Mouse (Mus musculus): ENCODE measurements around the gene Cdk2. TPM values are rescaled to one million over a fixed set of nuclear protein-coding genes. Genes with fewer than 3 reads are reported as not detected.
A peak's percentile ranks its signal among the peaks of the same experiment; 100 is the strongest.
"Not testable (repeated sequence)": the region's sequence is repeated elsewhere in the genome, so short reads cannot be mapped to it uniquely, and the experiment has no call there.

Gene Cdk2
- polyA plus RNA-seq, 1 experiment from 2014 or later = 85.9 TPM

DNA sequence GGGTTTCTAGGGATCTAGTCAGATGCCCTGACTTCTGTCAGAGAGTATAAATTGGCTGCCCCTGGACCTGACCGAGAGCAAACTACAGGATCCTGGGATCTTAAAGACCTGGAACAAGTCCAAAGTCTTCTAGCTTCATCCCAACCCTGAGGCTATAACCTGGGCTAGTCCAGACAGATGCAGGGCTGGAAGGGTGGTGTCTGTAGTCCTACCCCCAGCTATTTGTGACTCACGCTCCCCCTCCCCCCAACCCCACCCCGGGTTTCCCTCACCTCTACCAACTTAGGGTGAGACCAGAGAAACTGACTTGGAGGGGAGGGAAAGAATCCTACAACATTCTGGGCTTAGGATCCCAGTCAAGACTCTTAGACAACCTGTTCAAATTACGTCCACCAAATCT is 37.8 kb upstream of the Cdk2 start:
- ATAC-seq (replicated peaks; ENCODE audit: insufficient number of reproducible peaks, insufficient read depth, low FRiP score, low read depth) = no peak
- peak overlapping the region; percentile 88 for H3K4me2 ChIP-seq
- H3K4me1 ChIP-seq (replicated peaks) = peaks cover 25% of the 10 kb centered on the region
- H3K27me3 ChIP-seq = no peaks in the 10 kb centered on the region
- no peak overlapping the region for H3K27ac ChIP-seq
- H3K9ac ChIP-seq = peak overlapping the region; percentile 68
- H3K4me3 ChIP-seq = peak overlapping the region; percentile 66
- 25% methylated on average over 4 of the region's 4 CpGs for WGBS
- no peaks in the 10 kb centered on the region for H3K9me3 ChIP-seq (replicated peaks)
- no peaks in the 10 kb centered on the region for H3K36me3 ChIP-seq

DNA sequence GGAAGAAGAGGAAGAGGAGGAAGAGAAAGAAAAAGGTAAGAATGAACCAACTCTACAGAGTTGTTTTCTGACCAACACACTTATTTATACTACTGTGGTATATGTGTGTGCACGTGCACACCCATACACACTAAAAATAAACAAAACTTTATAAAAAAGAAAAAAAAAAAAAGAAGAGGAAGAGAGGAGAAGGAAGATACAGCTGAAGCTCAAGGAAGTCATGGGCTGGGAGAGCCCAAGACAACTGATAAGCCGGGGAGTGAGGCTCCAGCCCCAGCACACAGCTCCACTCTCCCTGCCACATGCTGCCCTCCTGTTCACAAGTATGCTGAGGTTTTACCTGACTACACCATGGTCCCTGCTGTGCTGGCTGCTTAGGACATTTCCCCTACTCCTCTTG is 35.5 kb upstream of the Cdk2 start:
- no peaks in the 10 kb centered on the region for H3K27me3 ChIP-seq
- H3K27ac ChIP-seq = no peak overlapping the region
- no peak overlapping the region for H3K9ac ChIP-seq
- no peaks in the 10 kb centered on the region for H3K9me3 ChIP-seq (replicated peaks)
- no peak overlapping the region for H3K4me2 ChIP-seq
- no peaks in the 10 kb centered on the region for H3K36me3 ChIP-seq
- no peak overlapping the region for H3K4me3 ChIP-seq
- peaks cover 24% of the 10 kb centered on the region for H3K4me1 ChIP-seq (replicated peaks)
- ATAC-seq (replicated peaks; ENCODE audit: insufficient number of reproducible peaks, insufficient read depth, low FRiP score, low read depth) = no peak
- WGBS = 40% methylated on average over 2 of the region's 2 CpGs

DNA sequence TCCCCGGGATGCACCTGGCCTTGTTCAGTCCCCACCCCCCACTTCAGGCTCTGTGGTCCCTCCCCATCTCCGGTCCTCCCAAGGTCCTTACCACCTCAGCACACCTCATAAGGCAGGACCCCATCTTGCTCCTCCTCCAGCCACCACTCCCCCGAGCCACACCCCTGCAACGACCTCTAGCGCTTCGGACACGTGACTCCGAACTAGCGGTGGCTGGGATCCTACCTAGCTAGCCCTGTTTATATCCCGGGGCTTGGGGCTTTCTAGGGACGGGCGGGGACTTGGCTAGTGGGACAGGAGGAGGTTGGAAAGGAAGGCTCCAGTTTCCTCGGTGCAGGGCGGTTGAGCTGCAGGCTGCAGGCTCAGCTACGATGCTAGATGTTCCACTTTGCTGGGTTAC is 32.6 kb upstream of the Cdk2 start:
- Histone ChIP-seq H3K4me3 (peak overlapping the region; percentile 35), H3K4me1 (replicated peaks) (peaks cover 1% of the 10 kb centered on the region), H3K9ac (no peak overlapping the region), H3K4me2 (peak overlapping the region; percentile 48), H3K36me3 (no peaks in the 10 kb centered on the region; the same call in 1 of the 2 replicates), H3K27me3 (no peaks in the 10 kb centered on the region), H3K27ac (no peak overlapping the region), H3K9me3 (replicated peaks) (no peaks in the 10 kb centered on the region)
- WGBS = 8% methylated on average over 15 of the region's 15 CpGs
- ATAC-seq (replicated peaks; ENCODE audit: insufficient number of reproducible peaks, insufficient read depth, low FRiP score, low read depth) = 0 out of 2 replicates have a peak, but pooled peaks have one; percentile 50

GRCm38 (mm10) chr10:128731992-128732391 is 27.2 kb upstream of the Cdk2 start:
- Histone ChIP-seq H3K36me3 (no peaks in the 10 kb centered on the region; the same call in 1 of the 2 replicates), H3K27me3 (no peaks in the 10 kb centered on the region), H3K4me1 (replicated peaks) (peaks cover 2% of the 10 kb centered on the region; the same call in 1 of the 2 replicates), H3K4me3 (no peak overlapping the region), H3K4me2 (no peak overlapping the region), H3K9ac (no peak overlapping the region), H3K9me3 (replicated peaks) (no peaks in the 10 kb centered on the region), H3K27ac (no peak overlapping the region)
- ATAC-seq (replicated peaks; ENCODE audit: insufficient number of reproducible peaks, insufficient read depth, low FRiP score, low read depth) = no peak

- 0 out of 2 replicates have a peak overlapping the region, but pooled peaks have one; percentile 5 for H3K4me3 ChIP-seq
These were observed 26.2 kb upstream of the Cdk2 start for GRCm38 (mm10) chr10:128731002-128731433.

GRCm38 (mm10) chr10:128728059-128728458 is 23.2 kb upstream of the Cdk2 start:
- no peak overlapping the region for H3K4me3 ChIP-seq

More at GRCm38 (mm10) chr10:128731002-128731433, 26.2 kb upstream of the Cdk2 start:
- WGBS = 16% methylated on average over 10 of the region's 10 CpGs
- Histone ChIP-seq H3K9ac (0 out of 2 replicates have a peak overlapping the region, but pooled peaks have one; percentile 14), H3K4me2 (peak overlapping the region; percentile 48; the same call in 1 of the 2 replicates), H3K27ac (no peak overlapping the region), H3K36me3 (no peaks in the 10 kb centered on the region; the same call in 1 of the 2 replicates), H3K9me3 (replicated peaks) (no peaks in the 10 kb centered on the region), H3K27me3 (no peaks in the 10 kb centered on the region), H3K4me1 (replicated peaks) (peaks cover 2% of the 10 kb centered on the region; the same call in 1 of the 2 replicates)
- ATAC-seq (replicated peaks; ENCODE audit: insufficient number of reproducible peaks, insufficient read depth, low FRiP score, low read depth) = 0 out of 2 replicates have a peak, but pooled peaks have one; percentile 53

GRCm38 (mm10) chr10:128725466-128725865 is 20.6 kb upstream of the Cdk2 start:
- not testable (repeated sequence) for H3K27ac ChIP-seq; H3K36me3 ChIP-seq; ATAC-seq (replicated peaks; ENCODE audit: insufficient number of reproducible peaks, insufficient read depth, low FRiP score, low read depth); H3K4me1 ChIP-seq (replicated peaks); H3K4me3 ChIP-seq; H3K4me2 ChIP-seq; H3K9ac ChIP-seq; H3K27me3 ChIP-seq; H3K9me3 ChIP-seq (replicated peaks)
- 73% methylated on average over 4 of the region's 4 CpGs for WGBS

More at GRCm38 (mm10) chr10:128728059-128728458, 23.2 kb upstream of the Cdk2 start:
- Histone ChIP-seq H3K27ac (no peak overlapping the region), H3K27me3 (no peaks in the 10 kb centered on the region), H3K4me1 (replicated peaks) (peaks cover 2% of the 10 kb centered on the region; the same call in 1 of the 2 replicates), H3K4me2 (no peak overlapping the region), H3K36me3 (no peaks in the 10 kb centered on the region; the same call in 1 of the 2 replicates), H3K9me3 (replicated peaks) (no peaks in the 10 kb centered on the region), H3K9ac (no peak overlapping the region)
- ATAC-seq (replicated peaks; ENCODE audit: insufficient number of reproducible peaks, insufficient read depth, low FRiP score, low read depth) = no peak
- WGBS = 80% methylated on average over 5 of the region's 5 CpGs

GRCm38 (mm10) chr10:128715559-128716537 is 11.0 kb upstream of the Cdk2 start:
- no peak overlapping the region for H3K4me3 ChIP-seq
- H3K36me3 ChIP-seq = no peaks in the 10 kb centered on the region
- ATAC-seq (replicated peaks; ENCODE audit: insufficient number of reproducible peaks, insufficient read depth, low FRiP score, low read depth) = 0 out of 2 replicates have a peak, but pooled peaks have one; percentile 47
- H3K27ac ChIP-seq = no peak overlapping the region
- H3K4me2 ChIP-seq = no peak overlapping the region
- H3K9ac ChIP-seq = no peak overlapping the region
- WGBS = 79% methylated on average over 19 of the region's 19 CpGs
- H3K27me3 ChIP-seq = no peaks in the 10 kb centered on the region
- H3K4me1 ChIP-seq (replicated peaks) = no peaks in the 10 kb centered on the region
- H3K9me3 ChIP-seq (replicated peaks) = no peaks in the 10 kb centered on the region

GRCm38 (mm10) chr10:128711318-128711717 is 6.5 kb upstream of the Cdk2 start:
- H3K9ac ChIP-seq; H3K9me3 ChIP-seq (replicated peaks); H3K4me2 ChIP-seq; H3K4me1 ChIP-seq (replicated peaks); H3K27me3 ChIP-seq; H3K36me3 ChIP-seq; H3K27ac ChIP-seq; ATAC-seq (replicated peaks; ENCODE audit: insufficient number of reproducible peaks, insufficient read depth, low FRiP score, low read depth); H3K4me3 ChIP-seq: not testable (repeated sequence)
- WGBS = 87% methylated on average over 7 of the region's 7 CpGs

DNA sequence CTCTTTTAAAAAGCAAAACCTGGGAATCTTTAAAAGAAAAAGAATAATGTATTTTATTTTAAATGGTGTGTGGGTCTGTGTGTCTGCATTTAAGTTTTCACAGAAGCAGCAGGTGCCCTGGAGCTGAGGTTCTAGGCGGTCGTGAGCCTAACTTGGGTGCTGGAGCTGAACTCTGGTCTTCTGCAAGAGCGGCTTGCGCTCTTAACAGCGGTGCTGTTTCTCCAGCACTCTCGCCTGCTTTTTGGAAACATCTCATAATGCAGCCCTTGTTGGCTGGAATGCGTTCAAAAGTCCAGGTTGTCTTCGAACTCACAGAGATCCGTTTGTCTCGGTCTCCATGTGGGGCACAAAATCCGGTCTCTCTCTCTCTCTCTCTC is 474 bp upstream of the Cdk2 start:
- H3K27ac ChIP-seq = peak overlapping the region; percentile 61
- peaks cover 25% of the 10 kb centered on the region for H3K4me1 ChIP-seq (replicated peaks)
- peak overlapping the region; percentile 66 for H3K9ac ChIP-seq
- no peaks in the 10 kb centered on the region for H3K9me3 ChIP-seq (replicated peaks)
- peak overlapping the region; percentile 81 for H3K4me3 ChIP-seq
- H3K36me3 ChIP-seq = peaks cover 16% of the 10 kb centered on the region
- ATAC-seq (replicated peaks; ENCODE audit: insufficient number of reproducible peaks, insufficient read depth, low FRiP score, low read depth) = no peak
- H3K27me3 ChIP-seq = no peaks in the 10 kb centered on the region
- H3K4me2 ChIP-seq = peak overlapping the region; percentile 74
- 12% methylated on average over 11 of the region's 11 CpGs for WGBS

- whole genome bisulfite sequencing = 16% methylated on average over 4 of the region's 4 CpGs
- Histone ChIP-seq H3K4me2 (peak within 1 kb of the TSS; percentile 74), H3K9ac (peak within 1 kb of the TSS; percentile 81), H3K9me3 (replicated peaks) (no peaks in the 10 kb centered on the region), H3K27ac (peak within 1 kb of the TSS; percentile 98), H3K4me1 (replicated peaks) (peaks cover 35% of the 10 kb centered on the region), H3K27me3 (no peaks in the 10 kb centered on the region), H3K4me3 (peak within 1 kb of the TSS; percentile 81), H3K36me3 (peaks cover 22% of the 10 kb centered on the region)
- ATAC-seq (replicated peaks; ENCODE audit: insufficient number of reproducible peaks, insufficient read depth, low FRiP score, low read depth) = no peak
These were observed 936 bp downstream of the Cdk2 start, which contains the start of gene Pmel for GRCm38 (mm10) chr10:128703895-128704294. Gene Pmel (plus strand): TSS chr10:128704195.

Data from heart, embryonic 15.5 days (tissue).